Mouse (Mus musculus): ENCODE results near the gene Zfand2a. TPM values are rescaled to one million over a fixed set of nuclear protein-coding genes. Genes with fewer than 3 reads are reported as not detected.

Gene Zfand2a
- total RNA-seq, 2 experiments from 2014 or later: 2.3 to 3.4 TPM

- ATAC-seq (replicated peaks; ENCODE audit: low FRiP score, poor library complexity, severe bottlenecking): no peak
Measured at GRCm38 (mm10) chr5:139474741-139475140, 9.6 kb downstream of the Zfand2a start.

GRCm38 (mm10) chr5:139467998-139468397, 16.4 kb downstream of the Zfand2a start:
- no peak for ATAC-seq (replicated peaks; ENCODE audit: low FRiP score, poor library complexity, severe bottlenecking)

GRCm38 (mm10) chr5:139466801-139467200, 17.5 kb downstream of the Zfand2a start:
- ATAC-seq (replicated peaks; ENCODE audit: low FRiP score, poor library complexity, severe bottlenecking): no peak

GRCm38 (mm10) chr5:139466373-139466772, 18.0 kb downstream of the Zfand2a start:
- no peak for ATAC-seq (replicated peaks; ENCODE audit: low FRiP score, poor library complexity, severe bottlenecking)

- no peak for ATAC-seq (replicated peaks; ENCODE audit: low FRiP score, poor library complexity, severe bottlenecking)
Measured at GRCm38 (mm10) chr5:139464874-139465273, 19.5 kb downstream of the Zfand2a start.

GRCm38 (mm10) chr5:139460384-139461067, 23.8 kb downstream of the Zfand2a start, which contains the start of gene 3110082I17Rik:
Gene 3110082I17Rik (minus strand): TSS chr5:139460527.
- ATAC-seq (replicated peaks; ENCODE audit: low FRiP score, poor library complexity, severe bottlenecking): peak; percentile 96

GRCm38 (mm10) chr5:139459938-139460337, 24.4 kb downstream of the Zfand2a start:
- ATAC-seq (replicated peaks; ENCODE audit: low FRiP score, poor library complexity, severe bottlenecking): no peak

GRCm38 (mm10) chr5:139457241-139457640, 27.1 kb downstream of the Zfand2a start:
- no peak for ATAC-seq (replicated peaks; ENCODE audit: low FRiP score, poor library complexity, severe bottlenecking)

- no peak for ATAC-seq (replicated peaks; ENCODE audit: low FRiP score, poor library complexity, severe bottlenecking)
Measured at GRCm38 (mm10) chr5:139455166-139455565, 29.2 kb downstream of the Zfand2a start.

- no peak for ATAC-seq (replicated peaks; ENCODE audit: low FRiP score, poor library complexity, severe bottlenecking)
Measured at GRCm38 (mm10) chr5:139453031-139453430, 31.3 kb downstream of the Zfand2a start.

GRCm38 (mm10) chr5:139449926-139450325, 34.4 kb downstream of the Zfand2a start:
- no peak for ATAC-seq (replicated peaks; ENCODE audit: low FRiP score, poor library complexity, severe bottlenecking)

- no peak for ATAC-seq (replicated peaks; ENCODE audit: low FRiP score, poor library complexity, severe bottlenecking)
Measured at GRCm38 (mm10) chr5:139449161-139449791, 35.1 kb downstream of the Zfand2a start.

GRCm38 (mm10) chr5:139448025-139448424, 36.3 kb downstream of the Zfand2a start:
- ATAC-seq (replicated peaks; ENCODE audit: low FRiP score, poor library complexity, severe bottlenecking): no peak

- ATAC-seq (replicated peaks; ENCODE audit: low FRiP score, poor library complexity, severe bottlenecking): no peak
Measured at GRCm38 (mm10) chr5:139445258-139445657, 39.1 kb downstream of the Zfand2a start.

- no peak for ATAC-seq (replicated peaks; ENCODE audit: low FRiP score, poor library complexity, severe bottlenecking)
Measured at GRCm38 (mm10) chr5:139442962-139443361, 41.4 kb downstream of the Zfand2a start.

GRCm38 (mm10) chr5:139442428-139442827, 41.9 kb downstream of the Zfand2a start:
- ATAC-seq (replicated peaks; ENCODE audit: low FRiP score, poor library complexity, severe bottlenecking): no peak

GRCm38 (mm10) chr5:139441726-139442018, 42.7 kb downstream of the Zfand2a start:
- no peak for ATAC-seq (replicated peaks; ENCODE audit: low FRiP score, poor library complexity, severe bottlenecking)

- no peak for ATAC-seq (replicated peaks; ENCODE audit: low FRiP score, poor library complexity, severe bottlenecking)
Measured at GRCm38 (mm10) chr5:139440926-139441725, 43.2 kb downstream of the Zfand2a start.

GRCm38 (mm10) chr5:139440451-139440850, 43.9 kb downstream of the Zfand2a start:
- no peak for ATAC-seq (replicated peaks; ENCODE audit: low FRiP score, poor library complexity, severe bottlenecking)

GRCm38 (mm10) chr5:139438440-139438839, 45.9 kb downstream of the Zfand2a start:
- ATAC-seq (replicated peaks; ENCODE audit: low FRiP score, poor library complexity, severe bottlenecking): no peak

GRCm38 (mm10) chr5:139437769-139438168, 46.6 kb downstream of the Zfand2a start:
- no peak for ATAC-seq (replicated peaks; ENCODE audit: low FRiP score, poor library complexity, severe bottlenecking)
